Mouse (Mus musculus): ENCODE measurements around the gene Tlk2. TPM values are rescaled to one million over a fixed set of nuclear protein-coding genes. Genes with fewer than 3 reads are reported as not detected.

Tlk2 gene
- polyA plus RNA-seq, 1 experiment from 2014 or later = 22.8 TPM

DNA sequence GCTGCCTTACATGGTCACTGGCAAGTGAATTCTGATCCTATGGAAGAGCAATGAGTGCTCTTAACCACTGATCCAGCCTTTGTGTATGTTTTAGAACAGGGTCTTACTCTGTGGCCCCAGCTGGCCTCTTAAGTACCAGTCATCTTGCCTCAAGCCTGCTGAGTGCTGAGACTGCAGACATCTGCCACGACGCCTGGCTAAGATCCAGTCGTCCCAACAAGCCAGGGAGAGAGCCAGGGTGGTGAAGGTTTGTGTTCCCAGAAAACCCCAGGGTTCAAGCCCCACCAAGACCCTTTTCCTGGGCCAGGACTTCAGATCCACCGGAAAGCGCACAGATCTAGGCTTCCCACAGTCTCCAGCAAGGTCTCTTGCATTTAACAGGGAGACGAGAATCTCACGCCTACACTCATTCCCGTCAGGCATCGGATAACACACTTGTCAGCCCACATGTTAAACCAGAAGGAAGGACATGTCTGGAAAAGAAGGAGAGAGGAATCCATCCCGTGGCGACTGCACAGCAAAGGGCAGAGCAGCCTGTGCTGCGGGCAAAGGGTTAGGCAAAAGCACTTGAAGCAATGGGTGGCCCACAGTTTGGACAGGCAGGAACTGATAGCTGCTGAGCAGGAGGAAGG is 133.8 kb downstream of the Tlk2 start:
- H3K4me1 ChIP-seq = peaks cover 59% of the 10 kb centered on the region
- peaks cover 5% of the 10 kb centered on the region; the same call in 1 of the 2 replicates for H3K36me3 ChIP-seq
- WGBS = 53% methylated on average over 12 of the region's 12 CpGs
- no peak overlapping the region for H3K4me3 ChIP-seq
- H3K9me3 ChIP-seq (replicated peaks) = no peaks in the 10 kb centered on the region
- H3K27me3 ChIP-seq (ENCODE audit: low read depth, poor library complexity, severe bottlenecking) = no peaks in the 10 kb centered on the region
- peak; percentile 30 for DNase-seq (ENCODE audit: low spot score)
- H3K27ac ChIP-seq (replicated peaks) = peak overlapping the region; percentile 81

DNA sequence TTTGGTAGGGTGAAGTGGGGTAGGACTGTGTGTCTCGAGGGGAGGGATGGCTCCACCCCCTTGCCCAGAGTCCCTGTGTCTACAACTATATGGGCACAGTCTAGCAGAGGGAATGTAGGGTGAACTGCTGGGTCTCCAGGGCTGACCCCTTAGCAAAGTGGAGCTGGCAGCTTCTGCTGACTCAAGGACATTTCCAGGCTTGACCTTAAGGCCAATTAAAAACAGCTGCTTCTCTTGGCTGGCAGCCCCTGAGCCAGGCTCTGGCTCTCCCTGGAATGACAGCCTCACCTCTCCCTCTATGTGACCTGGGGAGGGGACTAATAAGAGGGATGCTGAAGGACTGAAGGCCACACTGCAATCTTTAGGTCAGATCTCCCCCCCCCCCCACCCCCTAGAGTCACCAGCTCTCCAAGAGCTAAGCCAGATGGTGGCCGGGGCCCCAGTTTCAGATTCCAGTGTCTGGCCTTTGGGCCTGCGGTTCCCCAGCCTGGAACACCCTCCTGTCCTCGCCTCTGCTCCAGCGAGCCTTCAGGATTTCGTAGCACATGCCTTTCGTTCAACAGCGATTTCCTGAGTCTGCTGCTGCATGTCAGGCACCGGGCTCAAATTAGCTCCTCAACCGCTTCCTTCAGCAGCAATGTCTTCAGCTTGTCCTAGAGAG is 134.5 kb downstream of the Tlk2 start:
- 42% methylated on average over 10 of the region's 10 CpGs for WGBS
- H3K4me1 ChIP-seq = peaks cover 59% of the 10 kb centered on the region
- no peaks in the 10 kb centered on the region for H3K27me3 ChIP-seq (ENCODE audit: low read depth, poor library complexity, severe bottlenecking)
- H3K36me3 ChIP-seq = peaks cover 5% of the 10 kb centered on the region; the same call in 1 of the 2 replicates
- no peak overlapping the region for H3K4me3 ChIP-seq
- no peaks in the 10 kb centered on the region for H3K9me3 ChIP-seq (replicated peaks)
- H3K27ac ChIP-seq (replicated peaks) = peak overlapping the region; percentile 81
- DNase-seq (ENCODE audit: low spot score) = peak; percentile 44

- H3K27me3 ChIP-seq (ENCODE audit: low read depth, poor library complexity, severe bottlenecking) = no peaks in the 10 kb centered on the region
- peak; percentile 44 for DNase-seq (ENCODE audit: low spot score)
- H3K27ac ChIP-seq (replicated peaks) = peak overlapping the region; percentile 81
- 36% methylated on average over 8 of the region's 8 CpGs for WGBS
- no peaks in the 10 kb centered on the region for H3K9me3 ChIP-seq (replicated peaks)
- H3K4me1 ChIP-seq = peaks cover 55% of the 10 kb centered on the region
- no peak overlapping the region for H3K4me3 ChIP-seq
- H3K36me3 ChIP-seq = peaks cover 5% of the 10 kb centered on the region; the same call in 1 of the 2 replicates
These were observed 135.0 kb downstream of the Tlk2 start for GRCm38 (mm10) chr11:105313633-105314014.

DNA sequence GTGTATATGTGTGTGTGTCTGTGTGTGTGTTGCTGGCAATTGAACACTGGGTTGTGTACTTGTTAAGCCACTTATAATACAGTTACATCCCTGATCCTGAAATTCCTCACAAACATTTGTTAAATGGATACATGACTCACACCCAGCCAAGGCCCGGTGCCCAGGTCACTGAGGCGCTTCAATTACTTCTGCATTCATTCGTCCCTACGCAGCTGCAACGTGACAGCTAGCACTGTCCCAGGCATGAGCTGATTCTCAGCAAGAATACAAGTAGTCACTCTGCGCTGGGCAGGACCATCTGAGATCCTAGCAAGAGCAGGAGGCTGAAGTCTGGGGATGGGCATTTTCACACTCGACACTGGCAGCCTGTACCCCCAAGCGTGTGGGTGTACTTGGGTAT is 136.7 kb downstream of the Tlk2 start:
- Histone ChIP-seq H3K27me3 (ENCODE audit: low read depth, poor library complexity, severe bottlenecking) (no peaks in the 10 kb centered on the region), H3K27ac (replicated peaks) (peak overlapping the region; percentile 81), H3K9me3 (replicated peaks) (no peaks in the 10 kb centered on the region; the same call in 1 of the 2 replicates), H3K36me3 (peaks cover 10% of the 10 kb centered on the region), H3K4me3 (no peak overlapping the region), H3K4me1 (peaks cover 52% of the 10 kb centered on the region)
- WGBS = 85% methylated on average over 8 of the region's 8 CpGs
- DNase-seq (ENCODE audit: low spot score) = no peak

- Histone ChIP-seq H3K9me3 (replicated peaks) (no peaks in the 10 kb centered on the region; the same call in 1 of the 2 replicates), H3K4me1 (peaks cover 51% of the 10 kb centered on the region), H3K27ac (replicated peaks) (peak overlapping the region; percentile 81; the same call in 1 of the 2 replicates), H3K4me3 (no peak overlapping the region), H3K27me3 (ENCODE audit: low read depth, poor library complexity, severe bottlenecking) (no peaks in the 10 kb centered on the region), H3K36me3 (peaks cover 12% of the 10 kb centered on the region)
- WGBS = 91% methylated on average over 4 of the region's 4 CpGs
- DNase-seq (ENCODE audit: low spot score) = no peak
These were observed 137.5 kb downstream of the Tlk2 start for GRCm38 (mm10) chr11:105316121-105316520.

DNA sequence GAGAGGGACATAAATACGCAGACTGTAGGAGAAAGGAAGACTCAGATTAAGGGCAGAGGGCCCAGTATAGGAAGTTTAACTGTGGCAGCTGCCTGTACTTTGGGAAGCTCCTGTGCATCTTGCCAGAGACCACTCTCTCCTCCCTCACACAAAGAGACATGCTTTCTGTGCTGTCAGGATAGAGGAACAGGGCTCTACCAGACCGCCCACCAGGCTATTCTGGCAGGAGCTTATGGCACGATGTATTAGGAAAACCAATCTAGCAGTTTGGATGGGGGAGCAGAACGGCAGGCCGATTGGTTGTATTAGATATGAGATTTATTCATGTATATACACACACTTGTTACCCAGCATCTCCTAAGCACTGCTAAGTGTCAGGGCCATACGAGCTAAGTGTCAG is 139.2 kb downstream of the Tlk2 start:
- H3K9me3 ChIP-seq (replicated peaks) = no peaks in the 10 kb centered on the region; the same call in 1 of the 2 replicates
- peaks cover 34% of the 10 kb centered on the region for H3K4me1 ChIP-seq
- no peak overlapping the region for H3K27ac ChIP-seq (replicated peaks)
- 94% methylated on average over 6 of the region's 6 CpGs for WGBS
- DNase-seq (ENCODE audit: low spot score) = no peak
- H3K4me3 ChIP-seq = no peak overlapping the region
- peaks cover 12% of the 10 kb centered on the region for H3K36me3 ChIP-seq
- no peaks in the 10 kb centered on the region for H3K27me3 ChIP-seq (ENCODE audit: low read depth, poor library complexity, severe bottlenecking)

DNA sequence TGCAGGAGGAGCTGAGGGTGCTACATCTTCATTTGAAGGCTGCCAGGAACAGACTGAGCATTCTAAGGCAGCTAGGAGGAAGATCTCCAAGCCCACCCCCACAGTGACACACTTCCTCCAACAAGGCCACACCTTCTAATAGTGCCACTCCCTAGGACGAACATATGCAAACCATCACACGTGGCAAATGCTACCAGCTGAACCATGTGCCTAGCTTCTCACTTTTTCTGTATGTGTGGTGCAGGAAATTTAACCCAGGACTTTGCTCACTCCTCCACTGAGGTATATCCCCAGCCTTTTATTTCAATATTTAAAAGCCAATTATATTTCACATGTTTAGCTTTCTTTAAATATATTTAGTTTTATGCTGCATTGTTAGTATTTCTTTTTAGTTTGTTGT is 142.5 kb downstream of the Tlk2 start:
- Histone ChIP-seq H3K4me3 (no peak overlapping the region), H3K36me3 (peaks cover 22% of the 10 kb centered on the region), H3K9me3 (replicated peaks) (no peaks in the 10 kb centered on the region; the same call in 1 of the 2 replicates), H3K27ac (replicated peaks) (no peak overlapping the region), H3K4me1 (0 out of 2 replicates have a peak, but pooled peaks cover under 1% of the 10 kb centered on the region), H3K27me3 (ENCODE audit: low read depth, poor library complexity, severe bottlenecking) (no peaks in the 10 kb centered on the region)
- no peak for DNase-seq (ENCODE audit: low spot score)
- WGBS = 85% methylated on average over 2 of the region's 2 CpGs

- Histone ChIP-seq H3K36me3 (peaks cover 44% of the 10 kb centered on the region), H3K9me3 (replicated peaks) (no peaks in the 10 kb centered on the region; the same call in 1 of the 2 replicates), H3K4me1 (0 out of 2 replicates have a peak, but pooled peaks cover 3% of the 10 kb centered on the region), H3K27me3 (ENCODE audit: low read depth, poor library complexity, severe bottlenecking) (no peaks in the 10 kb centered on the region), H3K27ac (replicated peaks) (no peak overlapping the region), H3K4me3 (no peak overlapping the region)
- WGBS = 86% methylated on average over 5 of the region's 5 CpGs
- DNase-seq (ENCODE audit: low spot score) = no peak
These were observed 144.9 kb downstream of the Tlk2 start for GRCm38 (mm10) chr11:105323530-105323929.

DNA sequence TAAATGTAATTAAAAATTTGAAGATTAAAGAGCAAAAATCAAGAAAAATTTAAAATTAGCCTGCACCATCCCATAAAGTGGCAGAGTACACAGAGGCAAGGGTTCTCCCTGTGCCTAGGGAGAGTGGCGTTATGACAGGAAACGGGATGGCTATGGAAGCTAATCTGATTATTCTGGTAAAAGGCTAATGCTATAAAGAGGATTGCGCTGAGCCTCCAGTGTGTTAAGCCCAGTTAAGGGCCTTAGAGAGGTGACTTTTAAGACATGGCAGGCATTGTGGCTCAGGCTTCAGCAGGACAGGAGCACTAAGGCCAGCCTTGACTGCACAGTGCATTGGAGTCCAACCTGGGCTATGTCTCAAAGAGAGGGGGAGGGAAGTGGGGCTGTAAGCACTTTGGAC is 148.5 kb downstream of the Tlk2 start:
- H3K27me3 ChIP-seq (ENCODE audit: low read depth, poor library complexity, severe bottlenecking) = no peaks in the 10 kb centered on the region
- WGBS = 64% methylated on average over 3 of the region's 3 CpGs
- H3K36me3 ChIP-seq = peaks cover 38% of the 10 kb centered on the region

GRCm38 (mm10) chr11:105329962-105330361 is 151.4 kb downstream of the Tlk2 start:
- DNase-seq (ENCODE audit: low spot score) = no peak
- Histone ChIP-seq H3K27me3 (ENCODE audit: low read depth, poor library complexity, severe bottlenecking) (no peaks in the 10 kb centered on the region), H3K36me3 (peaks cover 47% of the 10 kb centered on the region), H3K4me3 (no peak overlapping the region), H3K4me1 (peaks cover 6% of the 10 kb centered on the region; the same call in 1 of the 2 replicates), H3K27ac (replicated peaks) (no peak overlapping the region), H3K9me3 (replicated peaks) (no peaks in the 10 kb centered on the region)
- 82% methylated on average over 9 of the region's 9 CpGs for WGBS

More for the DNA sequence above, 148.5 kb downstream of the Tlk2 start:
- Histone ChIP-seq H3K4me3 (no peak overlapping the region), H3K9me3 (replicated peaks) (no peaks in the 10 kb centered on the region), H3K27ac (replicated peaks) (no peak overlapping the region), H3K4me1 (peaks cover 6% of the 10 kb centered on the region; the same call in 1 of the 2 replicates)
- DNase-seq (ENCODE audit: low spot score) = no peak

- DNase-seq (ENCODE audit: low spot score) = no peak
- H3K4me3 ChIP-seq = no peak overlapping the region
- peaks cover 6% of the 10 kb centered on the region; the same call in 1 of the 2 replicates for H3K4me1 ChIP-seq
- no peaks in the 10 kb centered on the region for H3K9me3 ChIP-seq (replicated peaks)
- WGBS = 90% methylated on average over 3 of the region's 3 CpGs
- H3K27ac ChIP-seq (replicated peaks) = no peak overlapping the region
- no peaks in the 10 kb centered on the region for H3K27me3 ChIP-seq (ENCODE audit: low read depth, poor library complexity, severe bottlenecking)
- peaks cover 41% of the 10 kb centered on the region for H3K36me3 ChIP-seq
These were observed 152.5 kb downstream of the Tlk2 start for GRCm38 (mm10) chr11:105331129-105331528.

GRCm38 (mm10) chr11:105331732-105332131 is 153.1 kb downstream of the Tlk2 start:
- WGBS = 72% methylated on average over 10 of the region's 10 CpGs
- Histone ChIP-seq H3K27ac (replicated peaks) (no peak overlapping the region), H3K4me1 (peaks cover 6% of the 10 kb centered on the region; the same call in 1 of the 2 replicates), H3K27me3 (ENCODE audit: low read depth, poor library complexity, severe bottlenecking) (no peaks in the 10 kb centered on the region), H3K9me3 (replicated peaks) (no peaks in the 10 kb centered on the region), H3K4me3 (no peak overlapping the region), H3K36me3 (peaks cover 38% of the 10 kb centered on the region)
- DNase-seq (ENCODE audit: low spot score) = no peak

- 73% methylated on average over 8 of the region's 8 CpGs for WGBS
- DNase-seq (ENCODE audit: low spot score) = peak; percentile 59
- no peak overlapping the region for H3K4me3 ChIP-seq
- no peak overlapping the region for H3K27ac ChIP-seq (replicated peaks)
- peaks cover 6% of the 10 kb centered on the region; the same call in 1 of the 2 replicates for H3K4me1 ChIP-seq
- H3K36me3 ChIP-seq = peaks cover 35% of the 10 kb centered on the region
- H3K9me3 ChIP-seq (replicated peaks) = no peaks in the 10 kb centered on the region
- H3K27me3 ChIP-seq (ENCODE audit: low read depth, poor library complexity, severe bottlenecking) = no peaks in the 10 kb centered on the region
These were observed 153.9 kb downstream of the Tlk2 start for GRCm38 (mm10) chr11:105332468-105332867.
